Mouse (Mus musculus) brain, embryonic 14.5 days (tissue): Measurements from ENCODE around the gene Kcnh1. TPM values are rescaled to one million over a fixed set of nuclear protein-coding genes. Genes with fewer than 3 reads are reported as not detected.
A peak's percentile ranks its signal among the peaks of the same experiment; 100 is the strongest.

ENCODE experiments used
- DNase-seq: peaks from one replicate; pipeline ENCODE4 v3.0.0-alpha.2; 2011; ENCODE audit warnings: low read depth
- CTCF ChIP-seq: fragments of 200-500 bp; IDR thresholded peaks from 2 replicates; pipeline ENCODE4 v1.5.1; 2012; ENCODE audit warnings: inconsistent platforms, mild to moderate bottlenecking, moderate library complexity, borderline replicate concordance; ENCODE audit not compliant: insufficient read depth, insufficient read length; ENCODE audit errors: extremely low read depth
- POLR2A ChIP-seq: fragments of 200-500 bp; IDR thresholded peaks from 2 replicates; pipeline ENCODE4 v1.6.1; 2012; ENCODE audit warnings: mild to moderate bottlenecking, inconsistent platforms, borderline replicate concordance; ENCODE audit not compliant: poor library complexity, insufficient read depth, insufficient read length, severe bottlenecking; ENCODE audit errors: extremely low read depth
- polyA plus RNA-seq: library from polyadenylated mRNA; depleted of rRNA; stranded (reverse); fragments of >200 nt; gene quantifications from 2 replicates; pipeline ENCODE4 v1.2.3, GENCODE M21; 2012

Kcnh1 gene
- polyA plus RNA-seq, 1 experiment, result 3.3 TPM

- no peak for DNase-seq
- TF ChIP-seq CTCF (no peak), POLR2A (no peak)
These were observed 114.6 kb downstream of the Kcnh1 start for GRCm38 (mm10) chr1:192305155-192305554.

DNA sequence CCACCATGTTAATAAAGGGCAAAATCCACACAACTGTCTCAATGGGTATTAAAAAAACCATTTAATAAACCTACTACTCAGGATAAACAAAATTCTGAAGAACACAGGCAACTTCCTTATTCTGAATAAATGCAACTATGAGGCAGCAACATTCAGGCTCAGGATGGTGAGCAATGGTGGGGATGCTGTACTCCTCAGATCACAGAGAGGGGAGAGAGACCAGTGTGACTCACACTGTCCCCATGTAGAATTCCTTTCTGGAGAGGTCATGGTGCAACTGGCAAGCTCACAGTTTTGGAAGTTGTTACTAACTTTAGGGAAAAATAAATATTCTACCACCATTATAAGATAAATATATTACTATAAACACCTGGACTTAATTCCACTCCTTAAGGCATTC, 116.5 kb downstream of the Kcnh1 start:
- DNase-seq, result no peak
- TF ChIP-seq CTCF (no peak), POLR2A (no peak)

- DNase-seq, result no peak
- no peak for TF ChIP-seq CTCF
- no peak for TF ChIP-seq POLR2A
These were observed 120.7 kb downstream of the Kcnh1 start for GRCm38 (mm10) chr1:192311298-192311697.

GRCm38 (mm10) chr1:192311851-192312438, 121.4 kb downstream of the Kcnh1 start:
- no peak for TF ChIP-seq CTCF
- TF ChIP-seq POLR2A, result no peak
- no peak for DNase-seq

DNA sequence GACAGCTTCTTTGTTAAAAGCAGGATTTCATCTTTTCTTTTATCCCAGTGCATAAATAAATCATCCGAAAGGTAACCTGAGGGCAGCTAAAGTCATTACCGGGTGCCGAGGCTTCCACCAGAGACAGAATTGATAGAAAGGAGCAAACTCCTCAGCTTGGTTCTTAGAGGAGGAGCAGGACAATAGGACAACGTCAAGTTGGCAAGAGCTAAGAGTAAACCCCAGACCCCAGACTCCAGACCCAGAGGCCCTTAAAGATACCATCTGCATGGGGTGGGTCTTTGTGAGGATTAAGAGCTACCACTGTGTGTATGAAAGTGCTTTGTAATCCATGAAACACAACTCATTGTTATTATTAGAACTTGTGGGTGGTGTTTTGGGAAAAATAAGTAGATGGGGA, 121.9 kb downstream of the Kcnh1 start:
- TF ChIP-seq POLR2A, result no peak
- TF ChIP-seq CTCF, result no peak
- DNase-seq, result peak; percentile 30

- peak; percentile 30 for DNase-seq
- TF ChIP-seq POLR2A, result no peak
- no peak for TF ChIP-seq CTCF
These were observed 122.4 kb downstream of the Kcnh1 start for GRCm38 (mm10) chr1:192312998-192313397.

DNA sequence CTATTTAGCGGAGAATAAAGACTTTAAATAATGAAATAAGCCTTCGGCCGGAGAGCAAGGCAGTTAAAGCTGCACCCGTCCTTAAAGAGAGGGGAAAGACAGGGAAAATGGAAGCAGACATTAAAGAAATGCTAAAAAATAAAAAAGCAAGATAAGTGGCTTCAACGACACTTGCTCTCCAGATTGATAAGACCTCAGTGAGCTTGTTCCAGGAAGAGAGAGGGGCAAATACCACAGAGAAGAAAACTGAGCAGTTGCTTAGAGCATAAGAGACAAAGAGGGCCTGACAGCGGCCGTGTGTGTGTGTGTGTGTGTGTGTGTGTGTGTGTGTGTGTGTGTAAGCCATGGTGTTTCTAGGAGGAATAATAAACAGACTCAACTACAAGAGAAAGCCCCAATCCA, 123.0 kb downstream of the Kcnh1 start:
- peak; percentile 58 for DNase-seq
- TF ChIP-seq CTCF (no peak), POLR2A (no peak)

- DNase-seq, result no peak
These were observed 123.5 kb downstream of the Kcnh1 start for GRCm38 (mm10) chr1:192314044-192314443.

DNA sequence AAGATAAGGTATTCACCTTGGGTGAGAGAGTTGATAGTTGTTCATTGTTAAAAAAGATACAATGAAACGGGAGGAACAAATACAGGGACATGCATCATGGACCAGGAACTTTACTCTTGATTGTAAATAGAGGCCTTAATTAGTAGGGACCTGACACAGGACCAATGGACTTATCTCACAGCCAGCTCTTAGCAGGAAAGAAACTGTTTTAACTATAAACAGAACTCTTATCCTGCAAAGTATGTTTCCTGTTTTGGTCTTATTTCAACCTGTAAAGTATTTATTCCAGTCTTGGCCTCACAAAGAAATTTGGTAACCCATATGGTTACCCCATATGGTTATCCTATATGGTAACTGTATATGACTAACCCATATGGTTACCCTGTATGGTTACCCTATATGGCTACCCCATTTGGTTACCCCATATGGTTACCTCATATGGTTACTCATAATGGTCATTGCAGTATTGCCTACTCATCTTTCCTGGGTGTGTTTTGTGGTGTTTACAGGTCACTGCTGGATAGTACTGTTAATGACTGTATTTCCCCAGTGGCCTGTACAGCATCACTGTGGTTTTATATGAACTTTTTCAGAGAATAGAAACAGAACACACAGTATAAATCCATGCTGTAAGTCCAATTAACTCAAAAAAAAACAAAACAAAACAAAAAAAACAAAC, 125.0 kb downstream of the Kcnh1 start:
- no peak for DNase-seq
- TF ChIP-seq CTCF (no peak), POLR2A (no peak)

More at GRCm38 (mm10) chr1:192314044-192314443, 123.5 kb downstream of the Kcnh1 start:
- TF ChIP-seq POLR2A (no peak), CTCF (no peak)

GRCm38 (mm10) chr1:192324223-192324622, 133.6 kb downstream of the Kcnh1 start:
- TF ChIP-seq CTCF (peak; percentile 36; the same call in 1 of the 2 replicates), POLR2A (no peak)
- peak; percentile 18 for DNase-seq

DNA sequence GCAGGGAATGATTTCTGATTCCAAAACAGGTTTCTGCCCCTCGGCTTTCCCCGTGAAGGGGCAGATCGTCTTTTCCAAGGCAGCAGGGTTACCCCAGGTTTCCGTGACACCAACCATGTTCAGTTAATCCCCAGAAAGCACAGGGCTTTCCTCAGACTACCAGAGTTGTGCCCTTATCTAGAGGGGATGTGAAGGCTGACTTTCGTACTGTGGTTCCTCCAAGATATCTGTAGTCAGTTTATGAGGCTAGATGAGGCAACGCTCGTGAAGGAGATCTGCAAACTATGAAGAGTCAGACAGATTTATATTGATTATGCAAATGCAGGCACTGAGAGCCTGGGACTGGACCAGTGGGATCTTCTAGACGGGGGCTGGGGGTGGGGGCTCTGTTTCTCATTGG, 136.5 kb downstream of the Kcnh1 start:
- DNase-seq, result no peak
- no peak for TF ChIP-seq CTCF
- TF ChIP-seq POLR2A, result no peak

GRCm38 (mm10) chr1:192331207-192331606, 140.6 kb downstream of the Kcnh1 start:
- DNase-seq, result no peak
- TF ChIP-seq POLR2A (no peak), CTCF (no peak)
